Mouse (Mus musculus): ENCODE results near the gene Fam198b. TPM values are rescaled to one million over a fixed set of nuclear protein-coding genes. Genes with fewer than 3 reads are reported as not detected.

Fam198b gene
- total RNA-seq (2014; rRNA removed) (2.3 and 3.1 TPM in 2 replicates), polyA plus RNA-seq (2015; fragmentation: Nextera tagmentation; extraction: Ambion mirVana) (1.8 and 2.0 TPM in 2 replicates)

DNA sequence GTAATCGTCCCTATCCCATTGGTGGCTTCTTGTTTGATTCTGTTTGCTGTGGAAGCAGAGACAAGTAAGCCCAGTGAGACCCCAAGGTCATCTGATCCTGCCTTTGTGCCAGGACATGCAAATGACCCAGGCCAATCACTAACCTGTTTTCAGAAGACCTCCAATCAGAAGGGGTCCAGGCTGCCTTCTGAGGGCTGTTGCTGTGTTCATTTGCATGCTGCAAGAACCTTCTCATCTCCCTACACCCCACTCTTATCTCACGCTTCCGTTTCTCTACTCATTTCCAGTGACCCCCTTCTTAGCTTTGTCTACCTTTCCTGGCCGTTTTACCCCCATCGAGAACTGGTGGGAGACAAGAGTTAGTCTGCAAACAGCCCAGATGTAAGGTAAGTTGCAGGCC lies at the start of gene Fam198b:
Fam198b (plus strand) TSS at position 229 of the 400 bp plus-strand sequence.
- Histone ChIP-seq H3K27ac (no peak within 1 kb of the TSS), H3K9ac (replicated peaks; ENCODE audit: low read length) (no peak within 1 kb of the TSS), H3K9me3 (ENCODE audit: low read length) (no peaks in the 10 kb centered on the region), H3K4me3 (ENCODE audit: low read length) (no peak within 1 kb of the TSS), H3K36me3 (ENCODE audit: insufficient read depth, low read length) (no peaks in the 10 kb centered on the region), H3K27me3 (ENCODE audit: insufficient read depth, low read length) (no peaks in the 10 kb centered on the region), H3K4me2 (ENCODE audit: low read depth, low read length) (peak within 1 kb of the TSS; percentile 42; the same call in 1 of the 2 replicates), H3K4me1 (ENCODE audit: insufficient read depth, low read length) (0 out of 2 replicates have a peak, but pooled peaks cover 8% of the 10 kb centered on the region)
- ATAC-seq (no peak), DNase-seq (ENCODE audit: low spot score) (no peak)
- WGBS = 68% methylated on average over 5 of the region's 5 CpGs
- no peak for TF ChIP-seq CTCF (IDR thresholded peaks at IDR 0.05; ENCODE audit: low read depth)

DNA sequence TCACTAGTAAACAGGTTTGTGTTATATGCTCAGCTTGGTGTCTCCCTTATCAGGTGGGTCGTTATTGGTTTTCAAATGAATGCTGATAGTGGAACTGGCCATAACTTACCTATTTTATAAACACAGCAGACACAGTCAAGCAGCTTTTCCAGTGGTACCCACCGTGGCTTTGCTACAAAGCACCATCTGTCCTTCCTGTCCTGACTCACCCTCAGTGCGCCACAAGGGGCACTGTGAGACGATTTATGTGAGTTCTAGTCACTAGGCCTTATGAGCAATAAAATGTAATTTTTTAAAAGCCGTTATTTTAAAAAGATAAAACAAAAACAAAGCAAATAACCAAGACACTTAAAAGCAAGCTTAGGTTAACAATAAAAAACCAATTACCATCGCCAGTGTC lies 45.6 kb upstream of the Fam198b start:
- DNase-seq (ENCODE audit: low spot score) (peak; percentile 51), ATAC-seq (no peak)

DNA sequence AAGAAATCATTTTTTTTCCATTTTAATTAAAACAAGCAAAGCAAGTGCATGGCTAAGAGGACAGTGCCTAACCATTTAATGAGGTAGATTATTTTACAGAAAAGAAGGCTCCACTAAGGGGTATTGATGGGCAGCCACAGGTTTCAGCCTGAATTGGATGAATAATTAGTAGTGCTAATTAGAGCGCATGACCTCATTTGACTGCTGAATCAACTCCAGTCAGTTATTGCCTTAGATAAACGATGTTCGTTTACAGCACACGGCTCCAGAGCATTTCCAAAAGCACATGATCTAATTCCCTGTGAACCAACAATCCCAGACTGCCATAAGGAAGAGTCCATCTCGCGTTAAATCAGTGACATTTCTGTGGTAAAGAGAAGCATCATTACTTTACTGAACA lies 42.9 kb upstream of the Fam198b start:
- ATAC-seq (no peak), DNase-seq (ENCODE audit: low spot score) (no peak)
- H3K9me3 ChIP-seq (ENCODE audit: low read length) = no peaks in the 10 kb centered on the region
- H3K27ac ChIP-seq = no peak overlapping the region
- peak overlapping the region; percentile 39 for H3K4me3 ChIP-seq (ENCODE audit: low read length)
- no peak for TF ChIP-seq CTCF (IDR thresholded peaks at IDR 0.05; ENCODE audit: low read depth)
- H3K4me2 ChIP-seq (ENCODE audit: low read depth, low read length) = peak overlapping the region; percentile 60
- peaks cover 5% of the 10 kb centered on the region; the same call in 1 of the 2 replicates for H3K4me1 ChIP-seq (ENCODE audit: insufficient read depth, low read length)
- no peaks in the 10 kb centered on the region for H3K36me3 ChIP-seq (ENCODE audit: insufficient read depth, low read length)
- no peaks in the 10 kb centered on the region for H3K27me3 ChIP-seq (ENCODE audit: insufficient read depth, low read length)
- H3K9ac ChIP-seq (replicated peaks; ENCODE audit: low read length) = no peak overlapping the region
- WGBS = 61% methylated on average over 6 of the region's 6 CpGs

More for the DNA sequence above, 45.6 kb upstream of the Fam198b start:
- 55% methylated on average over 6 of the region's 6 CpGs for WGBS
- Histone ChIP-seq H3K27me3 (ENCODE audit: insufficient read depth, low read length) (no peaks in the 10 kb centered on the region), H3K4me1 (ENCODE audit: insufficient read depth, low read length) (peaks cover 5% of the 10 kb centered on the region; the same call in 1 of the 2 replicates), H3K4me3 (ENCODE audit: low read length) (no peak overlapping the region), H3K36me3 (ENCODE audit: insufficient read depth, low read length) (no peaks in the 10 kb centered on the region), H3K4me2 (ENCODE audit: low read depth, low read length) (no peak overlapping the region), H3K9me3 (ENCODE audit: low read length) (no peaks in the 10 kb centered on the region), H3K27ac (no peak overlapping the region), H3K9ac (replicated peaks; ENCODE audit: low read length) (no peak overlapping the region)
- TF ChIP-seq CTCF (IDR thresholded peaks at IDR 0.05; ENCODE audit: low read depth) = peak; percentile 57

DNA sequence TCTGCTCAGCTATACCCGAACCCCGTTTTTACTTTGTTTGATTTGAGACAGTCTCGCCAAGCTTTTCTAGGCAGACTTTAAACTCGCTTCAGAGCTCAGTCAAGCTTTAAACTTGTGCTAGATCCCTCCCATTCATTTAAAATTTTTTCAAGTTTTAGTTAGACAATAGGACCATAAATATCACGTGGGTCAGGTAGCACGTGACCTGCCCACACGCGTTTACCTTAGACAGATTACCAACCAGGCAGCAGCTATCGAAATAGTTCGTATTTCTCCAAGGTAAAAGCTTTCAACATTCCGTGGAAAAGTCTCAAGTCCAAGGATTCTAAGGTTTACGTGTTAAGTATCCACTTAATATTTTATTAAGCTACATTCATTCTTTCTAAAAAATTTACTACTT lies 42.2 kb upstream of the Fam198b start:
- Histone ChIP-seq H3K4me3 (ENCODE audit: low read length) (peak overlapping the region; percentile 39), H3K27ac (no peak overlapping the region), H3K9me3 (ENCODE audit: low read length) (no peaks in the 10 kb centered on the region), H3K4me1 (ENCODE audit: insufficient read depth, low read length) (peaks cover 5% of the 10 kb centered on the region; the same call in 1 of the 2 replicates), H3K9ac (replicated peaks; ENCODE audit: low read length) (peak overlapping the region; percentile 21; the same call in 1 of the 2 replicates), H3K4me2 (ENCODE audit: low read depth, low read length) (peak overlapping the region; percentile 60), H3K27me3 (ENCODE audit: insufficient read depth, low read length) (no peaks in the 10 kb centered on the region), H3K36me3 (ENCODE audit: insufficient read depth, low read length) (no peaks in the 10 kb centered on the region)
- DNase-seq (ENCODE audit: low spot score) = peak; percentile 64
- WGBS = 8% methylated on average over 12 of the region's 12 CpGs
- peak; percentile 52 for ATAC-seq
- TF ChIP-seq CTCF (IDR thresholded peaks at IDR 0.05; ENCODE audit: low read depth) = no peak

DNA sequence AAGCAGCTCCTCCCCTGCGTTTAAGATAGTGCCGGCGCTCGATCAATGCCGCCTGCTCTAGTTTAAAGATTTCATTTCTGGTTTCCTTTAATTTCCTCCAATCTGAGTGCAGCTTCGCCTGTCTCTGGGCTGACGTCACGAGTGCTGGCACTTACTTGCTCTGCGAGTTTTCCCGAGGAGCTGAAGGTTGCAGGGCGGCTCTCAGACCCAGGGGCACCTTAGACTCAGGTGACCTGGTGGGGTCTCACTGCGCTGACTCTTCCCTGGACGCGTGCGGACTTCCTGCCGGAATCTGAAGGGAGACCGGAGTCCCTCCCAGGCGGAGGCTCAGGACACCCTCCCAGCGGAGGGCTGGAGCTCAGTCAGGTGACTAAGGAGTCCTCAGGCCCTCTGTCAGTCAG lies 41.7 kb upstream of the Fam198b start:
- Histone ChIP-seq H3K4me3 (ENCODE audit: low read length) (peak overlapping the region; percentile 39), H3K36me3 (ENCODE audit: insufficient read depth, low read length) (no peaks in the 10 kb centered on the region), H3K9ac (replicated peaks; ENCODE audit: low read length) (peak overlapping the region; percentile 21), H3K4me2 (ENCODE audit: low read depth, low read length) (peak overlapping the region; percentile 60), H3K4me1 (ENCODE audit: insufficient read depth, low read length) (peaks cover 5% of the 10 kb centered on the region; the same call in 1 of the 2 replicates), H3K27ac (no peak overlapping the region), H3K27me3 (ENCODE audit: insufficient read depth, low read length) (no peaks in the 10 kb centered on the region), H3K9me3 (ENCODE audit: low read length) (no peaks in the 10 kb centered on the region)
- DNase-seq (ENCODE audit: low spot score) (peak; percentile 77), ATAC-seq (peak; percentile 84)
- 0% methylated on average over 19 of the region's 19 CpGs for WGBS
- no peak for TF ChIP-seq CTCF (IDR thresholded peaks at IDR 0.05; ENCODE audit: low read depth)

DNA sequence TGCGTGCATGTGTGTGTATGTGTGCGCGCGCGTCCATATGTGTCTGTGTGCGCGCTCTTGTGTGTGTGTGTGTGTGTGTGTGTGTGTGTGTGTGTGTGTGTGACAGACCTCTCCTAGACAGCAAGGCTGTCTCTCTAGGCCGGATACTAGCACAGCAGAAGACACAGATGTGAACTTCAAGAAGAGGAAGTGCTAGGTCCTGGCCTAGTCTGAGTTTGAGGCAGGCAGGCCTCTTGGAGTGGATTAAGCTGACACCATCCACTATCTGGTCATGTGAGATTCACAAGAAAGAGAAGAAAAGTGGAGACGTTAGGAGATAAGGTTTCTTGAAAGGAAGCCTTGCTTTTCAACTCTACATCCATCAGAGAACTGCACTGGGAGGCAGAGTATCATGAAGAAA lies 40.3 kb upstream of the Fam198b start:
- Histone ChIP-seq H3K9me3 (ENCODE audit: low read length) (no peaks in the 10 kb centered on the region), H3K36me3 (ENCODE audit: insufficient read depth, low read length) (no peaks in the 10 kb centered on the region), H3K27ac (no peak overlapping the region), H3K4me2 (ENCODE audit: low read depth, low read length) (no peak overlapping the region), H3K4me1 (ENCODE audit: insufficient read depth, low read length) (peaks cover 5% of the 10 kb centered on the region; the same call in 1 of the 2 replicates), H3K4me3 (ENCODE audit: low read length) (no peak overlapping the region), H3K27me3 (ENCODE audit: insufficient read depth, low read length) (no peaks in the 10 kb centered on the region), H3K9ac (replicated peaks; ENCODE audit: low read length) (no peak overlapping the region)
- TF ChIP-seq CTCF (IDR thresholded peaks at IDR 0.05; ENCODE audit: low read depth) = no peak
- ATAC-seq = peak; percentile 27; the same call in 1 of the 2 replicates
- 88% methylated on average over 9 of the region's 9 CpGs for WGBS
- no peak for DNase-seq (ENCODE audit: low spot score)

DNA sequence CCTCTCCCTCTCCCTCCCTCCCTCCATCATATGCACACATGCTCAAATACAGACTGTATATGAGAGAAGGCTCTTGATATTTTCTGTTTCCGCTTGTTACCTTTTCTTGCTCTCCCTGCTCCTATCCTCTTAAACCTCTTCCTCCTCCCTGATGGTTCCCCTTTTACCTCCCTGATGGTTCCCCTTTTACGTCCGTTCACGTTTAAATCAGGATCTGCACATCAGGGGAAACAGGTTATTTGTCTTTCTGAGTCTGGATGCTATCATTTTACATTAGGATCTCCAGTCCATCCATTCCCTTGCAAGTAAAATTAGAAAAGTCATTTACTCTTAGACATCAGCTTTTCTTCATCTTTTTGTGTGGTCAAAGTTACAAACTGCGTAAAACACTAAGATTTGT lies 37.7 kb upstream of the Fam198b start:
- Histone ChIP-seq H3K4me1 (ENCODE audit: insufficient read depth, low read length) (0 out of 2 replicates have a peak, but pooled peaks cover 2% of the 10 kb centered on the region), H3K9ac (replicated peaks; ENCODE audit: low read length) (no peak overlapping the region), H3K36me3 (ENCODE audit: insufficient read depth, low read length) (no peaks in the 10 kb centered on the region), H3K9me3 (ENCODE audit: low read length) (no peaks in the 10 kb centered on the region), H3K4me3 (ENCODE audit: low read length) (no peak overlapping the region), H3K27ac (no peak overlapping the region), H3K27me3 (ENCODE audit: insufficient read depth, low read length) (no peaks in the 10 kb centered on the region), H3K4me2 (ENCODE audit: low read depth, low read length) (no peak overlapping the region)
- DNase-seq (ENCODE audit: low spot score) (no peak), ATAC-seq (no peak)
- no peak for TF ChIP-seq CTCF (IDR thresholded peaks at IDR 0.05; ENCODE audit: low read depth)
- 89% methylated on average over 5 of the region's 5 CpGs for WGBS

Measured in hindbrain, postnatal 0 days (tissue).